Mouse (Mus musculus) heart, postnatal 4 days (tissue): ENCODE data around the gene Ubqln4. TPM values are rescaled to one million over a fixed set of nuclear protein-coding genes. Genes with fewer than 3 reads are reported as not detected.

ENCODE experiments used
- DNase-seq: peaks from one replicate; pipeline ENCODE4 v3.0.0; 2021
- total RNA-seq, 2 experiments: library from RNA; stranded (reverse); gene quantifications; 2 replicates each; pipeline ENCODE4 v1.2.3; 2021

The Ubqln4 gene
- total RNA-seq: 10 to 100 TPM; 55.3 to 60.1 TPM

- peak; percentile 97 for DNase-seq
Measured at GRCm38 (mm10) chr3:88553525-88553879, at the start of gene Ubqln4. Ubqln4 (plus strand) TSS chr3:88553758.

GRCm38 (mm10) chr3:88503881-88504746 is 49.4 kb upstream of the Ubqln4 start:
- no peak for DNase-seq

- no peak for DNase-seq
Measured at GRCm38 (mm10) chr3:88505081-88505480, 48.5 kb upstream of the Ubqln4 start.

GRCm38 (mm10) chr3:88505765-88506164 is 47.8 kb upstream of the Ubqln4 start:
- DNase-seq: no peak

- peak; percentile 21 for DNase-seq
Measured at GRCm38 (mm10) chr3:88509250-88509649, 44.3 kb upstream of the Ubqln4 start.

- peak; percentile 97 for DNase-seq
Measured at GRCm38 (mm10) chr3:88509692-88510420, 43.7 kb upstream of the Ubqln4 start, which contains the start of gene Lmna. Lmna (minus strand) TSS chr3:88509956.

GRCm38 (mm10) chr3:88510421-88511289 is 42.9 kb upstream of the Ubqln4 start:
- DNase-seq: no peak

GRCm38 (mm10) chr3:88511559-88511958 is 42.0 kb upstream of the Ubqln4 start:
- DNase-seq: no peak

- DNase-seq: peak; percentile 6
Measured at GRCm38 (mm10) chr3:88512141-88512895, 41.2 kb upstream of the Ubqln4 start.

- DNase-seq: peak; percentile 49
Measured at GRCm38 (mm10) chr3:88512896-88513545, 40.5 kb upstream of the Ubqln4 start.

- DNase-seq: peak; percentile 4
Measured at GRCm38 (mm10) chr3:88513546-88514115, 39.9 kb upstream of the Ubqln4 start.

GRCm38 (mm10) chr3:88514231-88515094 is 39.1 kb upstream of the Ubqln4 start:
- DNase-seq: peak; percentile 30

GRCm38 (mm10) chr3:88515095-88515386 is 38.5 kb upstream of the Ubqln4 start:
- no peak for DNase-seq

- DNase-seq: no peak
Measured at GRCm38 (mm10) chr3:88516407-88516806, 37.2 kb upstream of the Ubqln4 start.

GRCm38 (mm10) chr3:88518411-88518810 is 35.1 kb upstream of the Ubqln4 start:
- DNase-seq: no peak

GRCm38 (mm10) chr3:88520078-88520477 is 33.5 kb upstream of the Ubqln4 start:
- DNase-seq: no peak

- no peak for DNase-seq
Measured at GRCm38 (mm10) chr3:88521156-88521555, 32.4 kb upstream of the Ubqln4 start.

GRCm38 (mm10) chr3:88521803-88522331 is 31.7 kb upstream of the Ubqln4 start:
- peak; percentile 83 for DNase-seq

GRCm38 (mm10) chr3:88523027-88523426 is 30.5 kb upstream of the Ubqln4 start:
- no peak for DNase-seq

GRCm38 (mm10) chr3:88525021-88525420 is 28.5 kb upstream of the Ubqln4 start:
- no peak for DNase-seq
